Mouse (Mus musculus) lung, embryonic 16.5 days (tissue): ENCODE results near the gene Unc5cl. TPM values are rescaled to one million over a fixed set of nuclear protein-coding genes. Genes with fewer than 3 reads are reported as not detected.
A peak's percentile ranks its signal among the peaks of the same experiment; 100 is the strongest.

Source experiments
- ATAC-seq: fragments of 200-750 bp; cut with Nextera tagmentation; 2 replicates; pipeline ENCODE4 v1.8.0; 2017; ENCODE audit warnings: low read depth, mild to moderate bottlenecking, moderate library complexity
- H3K27ac ChIP-seq: fragments of 300-500 bp; sonication (generic); 2 replicates; pipeline ENCODE4 v1.5.1; 2014; ENCODE audit warnings: mild to moderate bottlenecking, control low read depth, low read length
- H3K27me3 ChIP-seq: fragments of 300-500 bp; sonication (generic); 2 replicates; pipeline ENCODE4 v1.6.1; 2014; ENCODE audit warnings: low read depth, low read length, mixed read lengths; ENCODE audit not compliant: control insufficient read depth, insufficient read depth
- H3K36me3 ChIP-seq: fragments of 300-500 bp; sonication (generic); 2 replicates; pipeline ENCODE4 v1.6.1; 2014; ENCODE audit warnings: low read length; ENCODE audit not compliant: control insufficient read depth, insufficient read depth
- H3K4me1 ChIP-seq: fragments of 300-500 bp; sonication (generic); replicated peaks from 2 replicates; pipeline ENCODE4 v1.6.1; 2014; ENCODE audit warnings: low read length, mixed read lengths; ENCODE audit not compliant: control insufficient read depth, insufficient read depth
- H3K4me2 ChIP-seq: fragments of 300-500 bp; sonication (generic); 2 replicates; pipeline ENCODE4 v1.6.1; 2014; ENCODE audit warnings: low read depth, low read length, control low read depth
- H3K4me3 ChIP-seq: fragments of 300-500 bp; sonication (generic); 2 replicates; pipeline ENCODE4 v1.5.1; 2014; ENCODE audit warnings: mild to moderate bottlenecking, low read length, control low read depth
- H3K9ac ChIP-seq: fragments of 300-500 bp; sonication (generic); 2 replicates; pipeline ENCODE4 v1.6.1; 2014; ENCODE audit warnings: low read length, control low read depth
- H3K9me3 ChIP-seq: fragments of 300-500 bp; sonication (generic); 2 replicates; pipeline ENCODE4 v1.6.1; 2016; ENCODE audit warnings: low read length; ENCODE audit not compliant: control insufficient read depth
- WGBS: fragments of 180-500 bp; shearing (Covaris S2); extraction: QIAGEN DNeasy Blood & Tissue Kit; methylation state at CpG from one replicate; pipeline ENCODE4 v1.1.7; 2014; 5-methylcytosine and 5-hydroxymethylcytosine counted together
- polyA plus RNA-seq: library from polyadenylated mRNA; unstranded; fragments of >200 nt; fragmentation: Nextera tagmentation; extraction: Ambion mirVana; gene quantifications from 2 replicates; pipeline ENCODE4 v1.2.1, GENCODE M21; 2015

Unc5cl gene
- polyA plus RNA-seq, 1 experiment from 2014 or later: 2.7 TPM

DNA sequence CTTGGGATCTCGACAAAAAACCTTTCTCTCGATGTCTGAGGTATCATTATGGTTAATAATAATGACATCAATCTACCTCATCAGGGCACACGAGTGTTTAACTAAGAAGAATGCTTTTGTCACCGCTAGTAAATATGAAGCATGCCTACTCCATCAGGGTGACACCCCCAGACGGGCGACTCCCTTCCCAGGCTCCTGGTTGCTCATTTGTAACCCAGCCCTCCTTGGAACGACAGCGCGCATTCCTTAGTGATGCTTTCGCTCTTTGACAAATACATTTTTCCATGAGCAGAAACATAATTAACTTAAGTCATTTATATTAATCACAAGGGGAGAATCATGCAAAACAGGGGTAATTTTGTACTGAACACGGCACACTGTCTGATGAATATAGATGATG, 88.0 kb downstream of the Unc5cl start:
- H3K9me3 ChIP-seq: 0 out of 2 replicates have a peak, but pooled peaks cover 2% of the 10 kb centered on the region
- H3K9ac ChIP-seq: no peak overlapping the region
- H3K4me2 ChIP-seq: no peak overlapping the region
- no peak overlapping the region for H3K4me3 ChIP-seq
- H3K27me3 ChIP-seq: no peaks in the 10 kb centered on the region
- 35% methylated on average over 11 of the region's 11 CpGs for WGBS
- H3K4me1 ChIP-seq: no peaks in the 10 kb centered on the region
- no peaks in the 10 kb centered on the region for H3K36me3 ChIP-seq
- no peak for ATAC-seq
- no peak overlapping the region for H3K27ac ChIP-seq

DNA sequence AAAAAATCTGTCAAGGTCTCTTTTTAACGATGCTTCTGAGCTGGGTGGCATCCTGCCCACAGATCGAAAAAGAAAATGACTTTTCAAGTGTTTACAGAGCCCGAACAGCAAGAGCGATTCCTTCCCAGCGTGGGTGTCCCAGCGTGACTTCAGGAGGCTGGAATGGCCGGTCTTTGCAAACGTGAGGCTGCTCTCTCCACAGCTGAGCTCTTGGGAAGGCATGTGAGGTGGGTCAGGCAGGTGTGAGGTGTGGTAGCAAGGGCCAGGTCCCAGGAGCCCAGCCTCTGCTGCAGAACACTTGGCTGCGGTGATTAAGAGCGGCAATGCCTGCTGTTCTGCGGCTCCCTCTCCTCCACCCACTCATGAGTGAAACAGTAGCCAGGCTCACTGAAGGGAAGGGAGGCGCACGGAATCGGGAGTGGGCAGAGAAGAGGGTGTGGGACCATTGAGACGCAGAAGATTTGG, 88.6 kb downstream of the Unc5cl start:
- Histone ChIP-seq H3K27me3 (no peaks in the 10 kb centered on the region), H3K9ac (no peak overlapping the region), H3K4me1 (no peaks in the 10 kb centered on the region), H3K4me2 (peak overlapping the region; percentile 23), H3K36me3 (no peaks in the 10 kb centered on the region), H3K9me3 (0 out of 2 replicates have a peak, but pooled peaks cover 1% of the 10 kb centered on the region), H3K4me3 (no peak overlapping the region), H3K27ac (peak overlapping the region; percentile 17; the same call in 1 of the 2 replicates)
- ATAC-seq: peak; percentile 73
- WGBS: 33% methylated on average over 14 of the region's 15 CpGs

DNA sequence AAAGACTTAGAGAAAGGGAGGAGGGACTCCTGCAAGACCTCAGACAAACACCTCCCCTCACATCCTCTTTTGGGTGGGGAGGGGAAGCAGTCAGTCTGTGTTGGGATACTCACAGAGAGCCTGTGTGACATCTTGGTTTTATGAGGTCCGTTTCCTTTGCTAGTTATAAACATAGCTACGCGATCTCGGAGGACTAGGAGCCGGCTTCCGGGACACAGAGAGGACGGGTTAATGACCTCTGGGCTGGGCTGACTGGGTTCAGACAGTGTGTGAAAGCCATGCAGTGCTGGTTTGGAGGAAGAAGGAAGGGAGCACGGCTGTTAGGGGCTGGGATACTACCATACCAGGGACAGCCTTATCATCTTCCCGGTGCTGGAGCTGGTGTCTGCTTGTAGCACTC, 90.0 kb downstream of the Unc5cl start:
- Histone ChIP-seq H3K27ac (peak overlapping the region; percentile 27; the same call in 1 of the 2 replicates), H3K4me1 (no peaks in the 10 kb centered on the region), H3K9ac (no peak overlapping the region; the same call in 1 of the 2 replicates), H3K36me3 (no peaks in the 10 kb centered on the region), H3K4me2 (peak overlapping the region; percentile 20; the same call in 1 of the 2 replicates), H3K9me3 (no peaks in the 10 kb centered on the region; the same call in 1 of the 2 replicates), H3K4me3 (no peak overlapping the region), H3K27me3 (no peaks in the 10 kb centered on the region)
- ATAC-seq: peak; percentile 63
- WGBS: 38% methylated on average over 9 of the region's 9 CpGs

DNA sequence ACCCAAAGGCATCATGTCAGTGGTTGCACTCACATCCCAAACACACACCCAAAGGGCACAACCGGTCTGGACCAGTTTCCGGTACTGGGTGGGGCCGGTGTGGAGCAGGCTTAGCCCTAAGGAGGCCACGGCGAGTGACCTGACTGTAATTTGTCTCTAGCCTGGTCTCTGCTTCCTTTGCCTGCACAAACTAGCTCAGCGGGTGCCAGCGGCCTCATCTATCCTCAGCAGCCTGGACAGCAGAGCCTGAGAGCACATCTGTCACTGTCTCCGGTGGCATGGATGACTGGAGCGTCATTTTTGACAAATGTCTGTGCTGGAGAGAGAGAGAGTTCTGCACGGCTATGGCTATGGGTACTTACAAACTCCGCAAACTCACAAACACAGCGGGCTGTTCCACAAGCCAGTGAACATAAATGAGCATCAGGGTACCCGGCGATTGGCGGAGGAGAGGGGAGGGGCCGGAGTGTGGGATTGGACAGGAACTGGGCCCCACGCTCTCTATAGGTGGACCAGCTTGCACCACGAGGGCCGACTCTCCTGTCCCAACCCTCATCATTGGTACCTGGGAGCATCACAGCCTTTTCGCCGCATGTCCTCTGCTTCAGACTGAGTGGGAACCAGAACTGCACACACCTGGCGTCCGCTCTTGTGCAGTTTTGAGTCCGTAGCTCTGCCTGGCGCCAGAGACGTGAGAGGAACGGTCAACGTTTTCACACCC, 90.7 kb downstream of the Unc5cl start:
- no peaks in the 10 kb centered on the region for H3K36me3 ChIP-seq
- no peaks in the 10 kb centered on the region for H3K27me3 ChIP-seq
- WGBS: 47% methylated on average over 28 of the region's 28 CpGs
- no peak overlapping the region; the same call in 1 of the 2 replicates for H3K9ac ChIP-seq
- no peak overlapping the region for H3K4me3 ChIP-seq
- H3K27ac ChIP-seq: peak overlapping the region; percentile 27; the same call in 1 of the 2 replicates
- peak; percentile 64 for ATAC-seq
- peak overlapping the region; percentile 20; the same call in 1 of the 2 replicates for H3K4me2 ChIP-seq
- no peaks in the 10 kb centered on the region; the same call in none of the 2 replicates for H3K9me3 ChIP-seq
- no peaks in the 10 kb centered on the region for H3K4me1 ChIP-seq

DNA sequence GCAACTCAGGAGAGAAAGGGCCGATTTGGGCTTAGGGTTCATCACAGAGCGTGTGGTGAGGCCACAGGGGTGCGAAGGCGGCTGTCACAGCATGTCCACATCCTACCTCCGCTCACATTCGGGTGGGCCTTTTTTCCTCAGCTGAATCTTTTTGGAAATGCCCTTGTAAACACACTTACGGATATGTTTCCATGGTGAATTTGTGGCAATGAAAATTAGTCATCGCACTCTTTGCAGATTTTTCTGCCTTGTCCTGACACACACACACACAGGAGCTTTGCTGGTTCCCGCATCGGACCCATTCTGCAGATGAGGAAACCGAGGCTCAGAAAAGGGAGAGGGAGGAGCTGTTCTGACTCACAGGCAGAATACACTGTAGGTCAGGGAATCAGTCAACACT, 91.3 kb downstream of the Unc5cl start:
- Histone ChIP-seq H3K9me3 (no peaks in the 10 kb centered on the region; the same call in none of the 2 replicates), H3K36me3 (no peaks in the 10 kb centered on the region), H3K27ac (no peak overlapping the region), H3K27me3 (no peaks in the 10 kb centered on the region), H3K9ac (no peak overlapping the region), H3K4me3 (no peak overlapping the region), H3K4me1 (no peaks in the 10 kb centered on the region), H3K4me2 (no peak overlapping the region)
- no peak for ATAC-seq
- WGBS: 86% methylated on average over 11 of the region's 11 CpGs

DNA sequence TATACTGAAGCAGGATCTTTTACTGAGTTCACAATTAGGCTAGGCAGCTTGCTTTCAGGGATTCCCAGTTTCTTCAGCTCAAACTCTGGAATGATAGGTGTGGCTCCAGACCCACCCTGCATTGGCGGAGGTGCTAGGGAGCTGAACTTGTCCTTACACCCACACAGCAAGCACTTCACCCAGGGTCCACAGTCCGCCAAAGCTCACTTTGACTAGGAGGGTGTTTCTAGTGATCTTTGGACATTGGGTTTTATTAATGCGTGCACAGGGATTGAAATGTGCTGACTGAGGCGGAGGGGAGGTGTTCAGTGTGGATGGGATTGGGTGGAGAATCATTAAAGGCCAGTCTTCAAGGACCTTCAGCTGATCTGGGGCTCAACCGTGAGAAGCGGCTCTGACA, 93.0 kb downstream of the Unc5cl start:
- Histone ChIP-seq H3K4me1 (no peaks in the 10 kb centered on the region), H3K27ac (no peak overlapping the region), H3K27me3 (no peaks in the 10 kb centered on the region), H3K36me3 (no peaks in the 10 kb centered on the region), H3K9ac (no peak overlapping the region), H3K4me2 (no peak overlapping the region), H3K4me3 (no peak overlapping the region), H3K9me3 (no peaks in the 10 kb centered on the region; the same call in none of the 2 replicates)
- ATAC-seq: no peak
- WGBS: 72% methylated on average over 6 of the region's 6 CpGs

DNA sequence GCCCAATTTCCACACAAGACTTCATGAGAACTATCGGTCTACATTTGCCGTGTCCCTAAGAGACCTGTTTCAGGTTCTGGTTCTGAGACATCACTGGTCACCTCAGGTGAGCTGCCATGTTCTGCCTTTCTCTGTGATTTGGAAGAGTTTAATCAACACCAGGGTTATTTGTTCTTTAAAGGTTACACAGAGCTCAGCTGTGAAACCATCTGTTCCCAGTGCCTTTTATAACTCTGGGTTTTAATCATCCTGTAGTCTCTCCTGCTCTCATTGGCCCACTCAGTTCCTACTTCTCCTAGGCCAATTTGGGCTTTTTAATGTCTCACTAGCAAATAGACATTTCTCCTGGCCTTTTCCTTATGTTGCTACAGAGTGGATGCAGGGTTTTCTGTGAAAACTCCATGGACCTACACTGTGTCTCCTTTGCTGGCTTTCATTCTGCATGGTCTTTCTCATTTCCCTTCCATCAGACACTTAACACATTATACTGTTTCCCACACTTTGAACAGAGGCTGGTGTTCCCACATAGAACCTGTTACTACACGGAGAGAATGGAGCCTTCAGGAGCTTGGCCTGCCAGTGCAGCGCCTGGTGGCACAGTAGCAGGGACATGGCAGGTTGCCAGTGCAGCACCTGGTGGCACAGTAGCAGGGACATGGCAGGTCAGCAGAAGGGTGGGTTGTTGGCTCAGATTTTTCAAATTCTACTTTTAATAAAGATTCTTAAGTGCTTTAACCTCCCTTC, 97.3 kb downstream of the Unc5cl start:
- Histone ChIP-seq H3K27ac (no peak overlapping the region), H3K4me2 (no peak overlapping the region), H3K9ac (no peak overlapping the region), H3K36me3 (no peaks in the 10 kb centered on the region), H3K27me3 (no peaks in the 10 kb centered on the region), H3K4me3 (no peak overlapping the region), H3K9me3 (no peaks in the 10 kb centered on the region; the same call in none of the 2 replicates), H3K4me1 (no peaks in the 10 kb centered on the region)
- 72% methylated on average over 4 of the region's 4 CpGs for WGBS
- no peak for ATAC-seq

DNA sequence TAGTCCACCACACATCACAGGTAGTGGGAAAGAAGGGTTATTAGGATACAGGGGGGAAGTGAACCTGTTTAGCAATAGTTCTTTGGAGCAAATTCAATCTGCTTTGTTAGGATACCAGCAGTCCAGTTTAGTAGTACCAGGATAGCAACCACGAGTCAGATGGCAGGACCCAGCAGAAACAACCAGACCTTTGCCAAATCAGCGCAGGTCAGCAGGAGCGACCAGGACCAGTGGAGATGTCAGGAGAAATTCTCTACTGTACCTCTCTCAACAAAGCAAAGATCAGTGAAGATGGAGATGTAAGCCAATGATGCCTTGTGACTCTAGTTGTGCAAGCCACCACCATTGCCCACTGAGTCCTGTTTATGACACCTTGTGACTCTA, 97.8 kb downstream of the Unc5cl start:
- no peak overlapping the region for H3K27ac ChIP-seq
- no peak overlapping the region for H3K9ac ChIP-seq
- no peaks in the 10 kb centered on the region; the same call in none of the 2 replicates for H3K9me3 ChIP-seq
- H3K27me3 ChIP-seq: no peaks in the 10 kb centered on the region
- WGBS: 79% methylated on average over 3 of the region's 3 CpGs
- H3K36me3 ChIP-seq: no peaks in the 10 kb centered on the region
- H3K4me3 ChIP-seq: no peak overlapping the region
- H3K4me2 ChIP-seq: no peak overlapping the region
- H3K4me1 ChIP-seq: no peaks in the 10 kb centered on the region
- ATAC-seq: no peak
